Mouse (Mus musculus): ENCODE results near the gene Col7a1. TPM values are rescaled to one million over a fixed set of nuclear protein-coding genes. Genes with fewer than 3 reads are reported as not detected.
A peak's percentile ranks its signal among the peaks of the same experiment; 100 is the strongest.

Gene Col7a1
- polyA plus RNA-seq, 1 experiment from 2014 or later, result 5.4 TPM

- 10% methylated on average over 18 of the region's 18 CpGs for WGBS
- H3K4me2 ChIP-seq (replicated peaks; ENCODE audit: low read depth, low read length), result peak overlapping the region; percentile 85
- H3K9me3 ChIP-seq (ENCODE audit: control insufficient read depth, low read length), result no peaks in the 10 kb centered on the region
- no peak; the same call in 1 of the 2 replicates for ATAC-seq (ENCODE audit: low FRiP score, low TSS enrichment)
- no peak overlapping the region for H3K27ac ChIP-seq (ENCODE audit: low read depth, low read length)
- no peaks in the 10 kb centered on the region for H3K27me3 ChIP-seq (ENCODE audit: control insufficient read depth, insufficient read depth, low read length)
- H3K36me3 ChIP-seq (ENCODE audit: control insufficient read depth, insufficient read depth, low read length), result no peaks in the 10 kb centered on the region
- H3K9ac ChIP-seq (ENCODE audit: low read depth, low read length), result peak overlapping the region; percentile 63
- H3K4me3 ChIP-seq (ENCODE audit: low read length), result peak overlapping the region; percentile 60
- peaks cover 33% of the 10 kb centered on the region for H3K4me1 ChIP-seq (ENCODE audit: control insufficient read depth, insufficient read depth, low read length)
These were observed 38.7 kb downstream of the Col7a1 start for GRCm38 (mm10) chr9:108992085-108992469.

- H3K36me3 ChIP-seq (ENCODE audit: control insufficient read depth, insufficient read depth, low read length), result no peaks in the 10 kb centered on the region
- H3K4me1 ChIP-seq (ENCODE audit: control insufficient read depth, insufficient read depth, low read length), result peaks cover 32% of the 10 kb centered on the region
- H3K27me3 ChIP-seq (ENCODE audit: control insufficient read depth, insufficient read depth, low read length), result no peaks in the 10 kb centered on the region
- WGBS, result 60% methylated on average over 9 of the region's 9 CpGs
- H3K4me2 ChIP-seq (replicated peaks; ENCODE audit: low read depth, low read length), result peak overlapping the region; percentile 85
- H3K27ac ChIP-seq (ENCODE audit: low read depth, low read length), result no peak overlapping the region
- peak overlapping the region; percentile 60 for H3K4me3 ChIP-seq (ENCODE audit: low read length)
- ATAC-seq (ENCODE audit: low FRiP score, low TSS enrichment), result no peak
- no peak overlapping the region for H3K9ac ChIP-seq (ENCODE audit: low read depth, low read length)
- no peaks in the 10 kb centered on the region for H3K9me3 ChIP-seq (ENCODE audit: control insufficient read depth, low read length)
These were observed 39.4 kb downstream of the Col7a1 start for GRCm38 (mm10) chr9:108992620-108993361.

- no peak overlapping the region for H3K27ac ChIP-seq (ENCODE audit: low read depth, low read length)
- no peak overlapping the region for H3K4me3 ChIP-seq (ENCODE audit: low read length)
- H3K9me3 ChIP-seq (ENCODE audit: control insufficient read depth, low read length), result no peaks in the 10 kb centered on the region
- H3K4me1 ChIP-seq (ENCODE audit: control insufficient read depth, insufficient read depth, low read length), result peaks cover 15% of the 10 kb centered on the region
- no peaks in the 10 kb centered on the region for H3K36me3 ChIP-seq (ENCODE audit: control insufficient read depth, insufficient read depth, low read length)
- no peak for ATAC-seq (ENCODE audit: low FRiP score, low TSS enrichment)
- no peak overlapping the region for H3K9ac ChIP-seq (ENCODE audit: low read depth, low read length)
- H3K27me3 ChIP-seq (ENCODE audit: control insufficient read depth, insufficient read depth, low read length), result no peaks in the 10 kb centered on the region
- WGBS, result 70% methylated on average over 9 of the region's 9 CpGs
- no peak overlapping the region for H3K4me2 ChIP-seq (replicated peaks; ENCODE audit: low read depth, low read length)
These were observed 43.0 kb downstream of the Col7a1 start for GRCm38 (mm10) chr9:108996411-108996810.

GRCm38 (mm10) chr9:108998287-108999166 is 45.1 kb downstream of the Col7a1 start:
- H3K4me3 ChIP-seq (ENCODE audit: low read length), result no peak overlapping the region
- no peak overlapping the region for H3K27ac ChIP-seq (ENCODE audit: low read depth, low read length)
- H3K27me3 ChIP-seq (ENCODE audit: control insufficient read depth, insufficient read depth, low read length), result no peaks in the 10 kb centered on the region
- no peak for ATAC-seq (ENCODE audit: low FRiP score, low TSS enrichment)
- no peaks in the 10 kb centered on the region for H3K9me3 ChIP-seq (ENCODE audit: control insufficient read depth, low read length)
- H3K36me3 ChIP-seq (ENCODE audit: control insufficient read depth, insufficient read depth, low read length), result peaks cover 2% of the 10 kb centered on the region; the same call in 1 of the 2 replicates
- 84% methylated on average over 19 of the region's 19 CpGs for WGBS
- H3K4me1 ChIP-seq (ENCODE audit: control insufficient read depth, insufficient read depth, low read length), result 0 out of 2 replicates have a peak, but pooled peaks cover 8% of the 10 kb centered on the region
- no peak overlapping the region for H3K4me2 ChIP-seq (replicated peaks; ENCODE audit: low read depth, low read length)
- H3K9ac ChIP-seq (ENCODE audit: low read depth, low read length), result no peak overlapping the region

GRCm38 (mm10) chr9:108999167-108999526 is 45.8 kb downstream of the Col7a1 start:
- Histone ChIP-seq H3K36me3 (ENCODE audit: control insufficient read depth, insufficient read depth, low read length) (peaks cover 2% of the 10 kb centered on the region; the same call in 1 of the 2 replicates), H3K4me3 (ENCODE audit: low read length) (no peak overlapping the region), H3K27ac (ENCODE audit: low read depth, low read length) (no peak overlapping the region), H3K27me3 (ENCODE audit: control insufficient read depth, insufficient read depth, low read length) (no peaks in the 10 kb centered on the region), H3K9me3 (ENCODE audit: control insufficient read depth, low read length) (no peaks in the 10 kb centered on the region), H3K9ac (ENCODE audit: low read depth, low read length) (no peak overlapping the region), H3K4me1 (ENCODE audit: control insufficient read depth, insufficient read depth, low read length) (0 out of 2 replicates have a peak, but pooled peaks cover 8% of the 10 kb centered on the region), H3K4me2 (replicated peaks; ENCODE audit: low read depth, low read length) (no peak overlapping the region)
- ATAC-seq (ENCODE audit: low FRiP score, low TSS enrichment), result no peak
- WGBS, result 87% methylated on average over 4 of the region's 4 CpGs

GRCm38 (mm10) chr9:109000726-109001125 is 47.3 kb downstream of the Col7a1 start:
- no peak overlapping the region for H3K4me3 ChIP-seq (ENCODE audit: low read length)
- WGBS, result 15% methylated on average over 3 of the region's 3 CpGs
- no peaks in the 10 kb centered on the region for H3K27me3 ChIP-seq (ENCODE audit: control insufficient read depth, insufficient read depth, low read length)
- no peak overlapping the region for H3K4me2 ChIP-seq (replicated peaks; ENCODE audit: low read depth, low read length)
- 0 out of 2 replicates have a peak, but pooled peaks cover 5% of the 10 kb centered on the region for H3K4me1 ChIP-seq (ENCODE audit: control insufficient read depth, insufficient read depth, low read length)
- no peaks in the 10 kb centered on the region for H3K9me3 ChIP-seq (ENCODE audit: control insufficient read depth, low read length)
- ATAC-seq (ENCODE audit: low FRiP score, low TSS enrichment), result peak; percentile 26; the same call in 1 of the 2 replicates
- H3K9ac ChIP-seq (ENCODE audit: low read depth, low read length), result no peak overlapping the region
- H3K27ac ChIP-seq (ENCODE audit: low read depth, low read length), result no peak overlapping the region
- H3K36me3 ChIP-seq (ENCODE audit: control insufficient read depth, insufficient read depth, low read length), result peaks cover 2% of the 10 kb centered on the region; the same call in 1 of the 2 replicates

- no peaks in the 10 kb centered on the region for H3K27me3 ChIP-seq (ENCODE audit: control insufficient read depth, insufficient read depth, low read length)
- H3K9ac ChIP-seq (ENCODE audit: low read depth, low read length), result no peak overlapping the region
- peaks cover 2% of the 10 kb centered on the region; the same call in 1 of the 2 replicates for H3K36me3 ChIP-seq (ENCODE audit: control insufficient read depth, insufficient read depth, low read length)
- no peak for ATAC-seq (ENCODE audit: low FRiP score, low TSS enrichment)
- H3K4me1 ChIP-seq (ENCODE audit: control insufficient read depth, insufficient read depth, low read length), result no peaks in the 10 kb centered on the region
- H3K4me3 ChIP-seq (ENCODE audit: low read length), result no peak overlapping the region
- H3K9me3 ChIP-seq (ENCODE audit: control insufficient read depth, low read length), result no peaks in the 10 kb centered on the region
- no peak overlapping the region for H3K4me2 ChIP-seq (replicated peaks; ENCODE audit: low read depth, low read length)
- no peak overlapping the region for H3K27ac ChIP-seq (ENCODE audit: low read depth, low read length)
- 45% methylated on average over 2 of the region's 2 CpGs for WGBS
These were observed 49.8 kb downstream of the Col7a1 start for GRCm38 (mm10) chr9:109003201-109003600.

GRCm38 (mm10) chr9:109007025-109007780 is 53.8 kb downstream of the Col7a1 start:
- H3K27ac ChIP-seq (ENCODE audit: low read depth, low read length), result no peak overlapping the region
- H3K4me3 ChIP-seq (ENCODE audit: low read length), result no peak overlapping the region
- 74% methylated on average over 21 of the region's 21 CpGs for WGBS
- no peaks in the 10 kb centered on the region for H3K9me3 ChIP-seq (ENCODE audit: control insufficient read depth, low read length)
- no peak overlapping the region for H3K4me2 ChIP-seq (replicated peaks; ENCODE audit: low read depth, low read length)
- H3K36me3 ChIP-seq (ENCODE audit: control insufficient read depth, insufficient read depth, low read length), result peaks cover 2% of the 10 kb centered on the region; the same call in 1 of the 2 replicates
- H3K4me1 ChIP-seq (ENCODE audit: control insufficient read depth, insufficient read depth, low read length), result no peaks in the 10 kb centered on the region
- H3K27me3 ChIP-seq (ENCODE audit: control insufficient read depth, insufficient read depth, low read length), result no peaks in the 10 kb centered on the region
- no peak for ATAC-seq (ENCODE audit: low FRiP score, low TSS enrichment)
- H3K9ac ChIP-seq (ENCODE audit: low read depth, low read length), result no peak overlapping the region

All from kidney, embryonic 14.5 days (tissue).